Mouse (Mus musculus) kidney, postnatal 0 days (tissue): ENCODE results near the gene Rhbdl2. TPM values are rescaled to one million over a fixed set of nuclear protein-coding genes. Genes with fewer than 3 reads are reported as not detected.

Source experiments
- ATAC-seq: fragments of 200-750 bp; cut with Nextera tagmentation; replicated peaks from 2 replicates; pipeline ENCODE4 v1.8.0; 2017; ENCODE audit warnings: low read depth, moderate number of reproducible peaks, moderate TSS enrichment, moderate library complexity; ENCODE audit not compliant: low FRiP score
- DNase-seq: peaks from one replicate; pipeline ENCODE4 v3.0.0-alpha.2; 2016; ENCODE audit warnings: low spot score
- H3K27ac ChIP-seq: fragments of 300-500 bp; sonication (generic); 2 replicates; pipeline ENCODE4 v1.5.1; 2014; ENCODE audit warnings: mild to moderate bottlenecking
- H3K27me3 ChIP-seq: fragments of 300-500 bp; sonication (generic); 2 replicates; pipeline ENCODE4 v1.6.1; 2014; ENCODE audit warnings: low read length, mixed read lengths; ENCODE audit not compliant: insufficient read depth
- H3K36me3 ChIP-seq: fragments of 300-500 bp; sonication (generic); 2 replicates; pipeline ENCODE4 v1.6.1; 2014; ENCODE audit warnings: low read length, mixed read lengths; ENCODE audit not compliant: insufficient read depth
- H3K4me1 ChIP-seq: fragments of 300-500 bp; sonication (generic); replicated peaks from 2 replicates; pipeline ENCODE4 v1.6.1; 2014; ENCODE audit warnings: antibody characterized with exemption, low read length, mixed read lengths; ENCODE audit not compliant: insufficient read depth
- H3K4me2 ChIP-seq: fragments of 300-500 bp; sonication (generic); 2 replicates; pipeline ENCODE4 v1.6.1; 2014; ENCODE audit warnings: mild to moderate bottlenecking, low read length, moderate library complexity, mixed read lengths
- H3K4me3 ChIP-seq: fragments of 300-500 bp; sonication (generic); replicated peaks from 2 replicates; pipeline ENCODE4 v1.5.1; 2014; ENCODE audit warnings: low read depth, low read length
- H3K9ac ChIP-seq: fragments of 300-500 bp; sonication (generic); 2 replicates; pipeline ENCODE4 v1.6.1; 2014; ENCODE audit warnings: low read depth, low read length
- H3K9me3 ChIP-seq: fragments of 300-500 bp; sonication (generic); replicated peaks from 2 replicates; pipeline ENCODE4 v1.6.1; 2016; ENCODE audit warnings: low read length, inconsistent platforms, mixed read lengths
- CTCF ChIP-seq: IDR thresholded peaks from 2 replicates; pipeline ENCODE4 v1.5.1; 2016; ENCODE audit warnings: antibody characterized with exemption, low read depth, mild to moderate bottlenecking, moderate library complexity
- WGBS: fragments of 180-500 bp; shearing (Covaris S2); extraction: QIAGEN DNeasy Blood & Tissue Kit; methylation state at CpG from one replicate; pipeline ENCODE4 v1.1.7; 2014; 5-methylcytosine and 5-hydroxymethylcytosine counted together
- polyA plus RNA-seq: library from polyadenylated mRNA; unstranded; fragments of >200 nt; fragmentation: Nextera tagmentation; extraction: Ambion mirVana; gene quantifications from 2 replicates; pipeline ENCODE4 v1.2.1, GENCODE M21; 2015

Gene Rhbdl2
- polyA plus RNA-seq, 1 experiment from 2014 or later: 5.9 TPM

- no peak for TF ChIP-seq CTCF
- Histone ChIP-seq H3K27me3 (no peaks in the 10 kb centered on the region), H3K36me3 (no peaks in the 10 kb centered on the region), H3K4me3 (no peak overlapping the region), H3K4me2 (no peak overlapping the region), H3K9ac (no peak overlapping the region), H3K9me3 (no peaks in the 10 kb centered on the region), H3K4me1 (no peaks in the 10 kb centered on the region), H3K27ac (no peak overlapping the region)
- WGBS: 81% methylated on average over 12 of the region's 12 CpGs
- DNase-seq: no peak
- ATAC-seq: no peak
Observed at GRCm38 (mm10) chr4:123810475-123811295, 23.0 kb downstream of the Rhbdl2 start.

- no peaks in the 10 kb centered on the region for H3K9me3 ChIP-seq
- no peak overlapping the region for H3K27ac ChIP-seq
- peak; percentile 13; the same call in 1 of the 2 replicates for TF ChIP-seq CTCF
- no peaks in the 10 kb centered on the region for H3K4me1 ChIP-seq
- 81% methylated on average over 3 of the region's 3 CpGs for WGBS
- no peak overlapping the region for H3K4me2 ChIP-seq
- ATAC-seq (no peak), DNase-seq (no peak)
- no peak overlapping the region for H3K9ac ChIP-seq
- no peaks in the 10 kb centered on the region for H3K36me3 ChIP-seq
- no peaks in the 10 kb centered on the region for H3K27me3 ChIP-seq
- no peak overlapping the region for H3K4me3 ChIP-seq
Observed at GRCm38 (mm10) chr4:123812525-123812924, 24.9 kb downstream of the Rhbdl2 start.

- Histone ChIP-seq H3K4me3 (no peak overlapping the region), H3K36me3 (no peaks in the 10 kb centered on the region), H3K9me3 (no peaks in the 10 kb centered on the region), H3K27me3 (no peaks in the 10 kb centered on the region), H3K27ac (no peak overlapping the region), H3K9ac (no peak overlapping the region), H3K4me2 (no peak overlapping the region), H3K4me1 (no peaks in the 10 kb centered on the region)
- DNase-seq (peak; percentile 73), ATAC-seq (0 out of 2 replicates have a peak, but pooled peaks have one; percentile 43)
- WGBS: 25% methylated on average over 7 of the region's 7 CpGs
- TF ChIP-seq CTCF: no peak
Observed at GRCm38 (mm10) chr4:123814030-123814501, 26.4 kb downstream of the Rhbdl2 start.

GRCm38 (mm10) chr4:123819093-123819610 is 31.5 kb downstream of the Rhbdl2 start:
- Histone ChIP-seq H3K4me2 (no peak overlapping the region), H3K9ac (no peak overlapping the region), H3K9me3 (no peaks in the 10 kb centered on the region), H3K4me1 (no peaks in the 10 kb centered on the region), H3K4me3 (no peak overlapping the region), H3K27me3 (no peaks in the 10 kb centered on the region), H3K27ac (no peak overlapping the region), H3K36me3 (no peaks in the 10 kb centered on the region)
- peak; percentile 68 for TF ChIP-seq CTCF
- 58% methylated on average over 4 of the region's 4 CpGs for WGBS
- ATAC-seq (no peak), DNase-seq (peak; percentile 71)

- WGBS: 92% methylated on average over 8 of the region's 8 CpGs
Observed at GRCm38 (mm10) chr4:123842126-123842525, 54.5 kb downstream of the Rhbdl2 start.

GRCm38 (mm10) chr4:123856888-123857287 is 69.2 kb downstream of the Rhbdl2 start:
- Histone ChIP-seq H3K4me2 (no peak overlapping the region), H3K9me3 (no peaks in the 10 kb centered on the region), H3K27me3 (no peaks in the 10 kb centered on the region), H3K4me3 (no peak overlapping the region), H3K4me1 (no peaks in the 10 kb centered on the region), H3K9ac (no peak overlapping the region), H3K27ac (no peak overlapping the region), H3K36me3 (no peaks in the 10 kb centered on the region)
- no peak for TF ChIP-seq CTCF
- ATAC-seq (no peak), DNase-seq (no peak)
- WGBS: 65% methylated on average over 4 of the region's 4 CpGs

More at GRCm38 (mm10) chr4:123842126-123842525, 54.5 kb downstream of the Rhbdl2 start:
- H3K9ac ChIP-seq: no peak overlapping the region
- no peaks in the 10 kb centered on the region for H3K4me1 ChIP-seq
- no peak for TF ChIP-seq CTCF
- H3K4me3 ChIP-seq: no peak overlapping the region
- H3K9me3 ChIP-seq: no peaks in the 10 kb centered on the region
- H3K4me2 ChIP-seq: no peak overlapping the region
- H3K27me3 ChIP-seq: no peaks in the 10 kb centered on the region
- no peak for DNase-seq
- H3K27ac ChIP-seq: no peak overlapping the region
- H3K36me3 ChIP-seq: no peaks in the 10 kb centered on the region
- no peak for ATAC-seq
